ENCODE assay signal across 1 mouse cellular context in the genomic region with DNA sequence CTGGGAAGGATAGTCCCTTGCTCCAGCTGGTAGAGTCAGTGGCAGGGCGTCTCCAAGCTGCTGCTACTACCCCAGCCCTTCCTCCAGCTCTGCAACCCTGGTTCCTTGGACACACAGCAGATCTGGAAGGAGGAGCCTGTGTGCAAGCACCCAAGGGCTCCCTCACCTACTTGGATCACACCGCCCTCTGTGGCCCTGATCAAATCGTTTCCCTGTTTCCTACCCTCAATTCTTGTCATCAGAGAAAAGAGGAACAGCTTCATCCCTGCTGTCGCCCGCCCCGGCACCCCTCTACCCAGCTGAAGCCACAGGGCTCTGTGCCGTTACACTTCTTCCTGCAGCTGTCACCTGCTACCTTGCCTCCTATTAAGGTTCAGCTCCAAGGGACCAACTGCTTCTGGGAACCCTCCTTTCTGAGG.
A peak's percentile ranks its signal among the peaks of the same experiment; 100 is the strongest.
TF ChIP-seq lines count a peak whose summit lies in the region.

No protein-coding gene starts in this region.

TF ChIP-seq in CH12.LX, 34 proteins besides CTCF, POLR2A, EP300 and RAD21:
- TF ChIP-seq SIN3A (IDR thresholded peaks at IDR 0.05; ENCODE audit: low read length) (no peak), ZKSCAN1 (IDR thresholded peaks at IDR 0.05; ENCODE audit: borderline replicate concordance, low read depth, low read length) (no peak), CHD2 (IDR thresholded peaks at IDR 0.05; ENCODE audit: low read length) (no peak), CHD1 (IDR thresholded peaks at IDR 0.05; ENCODE audit: low read depth, low read length) (no peak), TCF12 (IDR thresholded peaks at IDR 0.05; ENCODE audit: low read depth, low read length) (peak; percentile 64), ZNF384 (IDR thresholded peaks at IDR 0.05; ENCODE audit: low read depth, low read length) (no peak), POLR2AphosphoS2 (IDR thresholded peaks at IDR 0.05; ENCODE audit: low read depth, low read length) (peak; percentile 85), MAX (IDR thresholded peaks at IDR 0.05; ENCODE audit: low read length) (0 out of 2 replicates have a peak, but pooled peaks have one; percentile 13), UBTF (IDR thresholded peaks at IDR 0.05; ENCODE audit: low read depth, low read length) (no peak)
